Mouse (Mus musculus): ENCODE results near the gene Enpp7. TPM values are rescaled to one million over a fixed set of nuclear protein-coding genes. Genes with fewer than 3 reads are reported as not detected.

The Enpp7 gene
- polyA plus RNA-seq, 1 experiment from 2014 or later: not detected

DNA sequence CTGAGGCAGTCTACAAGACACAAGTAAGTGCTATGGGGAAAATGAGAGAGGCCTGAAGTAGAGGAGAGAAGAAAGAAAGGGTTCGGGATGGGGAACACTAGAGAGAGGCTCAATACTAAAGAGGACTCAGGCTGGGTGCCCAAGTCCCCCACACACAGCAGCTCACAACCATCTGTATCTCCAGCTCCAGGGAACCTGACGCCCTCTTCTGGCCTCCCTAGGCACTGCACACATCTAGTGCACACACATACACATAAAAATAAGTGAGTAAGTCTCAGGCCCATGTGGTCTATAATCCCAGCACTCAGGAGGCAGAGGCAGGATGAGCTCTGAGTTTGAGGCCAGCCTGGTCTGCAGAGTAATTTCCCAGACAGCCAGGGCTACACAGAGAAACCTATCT, 12.9 kb downstream of the Enpp7 start:
- no peaks in the 10 kb centered on the region for H3K9me3 ChIP-seq (ENCODE audit: control insufficient read depth, low read length)
- no peak overlapping the region for H3K9ac ChIP-seq (ENCODE audit: low read length)
- DNase-seq (ENCODE audit: low spot score) (no peak), ATAC-seq (ENCODE audit: insufficient read depth, low FRiP score, low TSS enrichment) (no peak)
- WGBS: 71% methylated on average over 2 of the region's 2 CpGs
- 0 out of 2 replicates have a peak, but pooled peaks cover 4% of the 10 kb centered on the region for H3K27me3 ChIP-seq (ENCODE audit: control insufficient read depth, insufficient read depth, low read length)
- H3K36me3 ChIP-seq (ENCODE audit: control insufficient read depth, insufficient read depth, low read length): no peaks in the 10 kb centered on the region
- no peak overlapping the region for H3K4me2 ChIP-seq (ENCODE audit: low read depth)
- H3K27ac ChIP-seq (ENCODE audit: low read depth, low read length): no peak overlapping the region
- H3K4me3 ChIP-seq (ENCODE audit: low read depth, low read length): no peak overlapping the region
- H3K4me1 ChIP-seq (ENCODE audit: control insufficient read depth, insufficient read depth, low read length): peaks cover 9% of the 10 kb centered on the region; the same call in 1 of the 2 replicates

- WGBS: 59% methylated on average over 4 of the region's 4 CpGs
- Histone ChIP-seq H3K4me3 (ENCODE audit: low read depth, low read length) (no peak overlapping the region), H3K9me3 (ENCODE audit: control insufficient read depth, low read length) (no peaks in the 10 kb centered on the region), H3K9ac (ENCODE audit: low read length) (no peak overlapping the region), H3K36me3 (ENCODE audit: control insufficient read depth, insufficient read depth, low read length) (no peaks in the 10 kb centered on the region), H3K27me3 (ENCODE audit: control insufficient read depth, insufficient read depth, low read length) (0 out of 2 replicates have a peak, but pooled peaks cover 4% of the 10 kb centered on the region), H3K4me1 (ENCODE audit: control insufficient read depth, insufficient read depth, low read length) (peaks cover 9% of the 10 kb centered on the region; the same call in 1 of the 2 replicates), H3K4me2 (ENCODE audit: low read depth) (no peak overlapping the region), H3K27ac (ENCODE audit: low read depth, low read length) (no peak overlapping the region)
- DNase-seq (ENCODE audit: low spot score) (no peak), ATAC-seq (ENCODE audit: insufficient read depth, low FRiP score, low TSS enrichment) (no peak)
Observed at GRCm38 (mm10) chr11:119001493-119002128, 13.6 kb downstream of the Enpp7 start.

- Histone ChIP-seq H3K27ac (ENCODE audit: low read depth, low read length) (no peak overlapping the region), H3K36me3 (ENCODE audit: control insufficient read depth, insufficient read depth, low read length) (no peaks in the 10 kb centered on the region), H3K27me3 (ENCODE audit: control insufficient read depth, insufficient read depth, low read length) (0 out of 2 replicates have a peak, but pooled peaks cover 4% of the 10 kb centered on the region), H3K9ac (ENCODE audit: low read length) (no peak overlapping the region), H3K4me3 (ENCODE audit: low read depth, low read length) (no peak overlapping the region), H3K4me1 (ENCODE audit: control insufficient read depth, insufficient read depth, low read length) (no peaks in the 10 kb centered on the region), H3K4me2 (ENCODE audit: low read depth) (no peak overlapping the region), H3K9me3 (ENCODE audit: control insufficient read depth, low read length) (no peaks in the 10 kb centered on the region)
- WGBS: 92% methylated on average over 10 of the region's 10 CpGs
- no peak for ATAC-seq (ENCODE audit: insufficient read depth, low FRiP score, low TSS enrichment)
- no peak for DNase-seq (ENCODE audit: low spot score)
Observed at GRCm38 (mm10) chr11:119005547-119006275, 17.7 kb downstream of the Enpp7 start.

GRCm38 (mm10) chr11:119006462-119006861, 18.5 kb downstream of the Enpp7 start:
- H3K27me3 ChIP-seq (ENCODE audit: control insufficient read depth, insufficient read depth, low read length): 0 out of 2 replicates have a peak, but pooled peaks cover under 1% of the 10 kb centered on the region
- no peak for DNase-seq (ENCODE audit: low spot score)
- WGBS: 79% methylated on average over 3 of the region's 3 CpGs

DNA sequence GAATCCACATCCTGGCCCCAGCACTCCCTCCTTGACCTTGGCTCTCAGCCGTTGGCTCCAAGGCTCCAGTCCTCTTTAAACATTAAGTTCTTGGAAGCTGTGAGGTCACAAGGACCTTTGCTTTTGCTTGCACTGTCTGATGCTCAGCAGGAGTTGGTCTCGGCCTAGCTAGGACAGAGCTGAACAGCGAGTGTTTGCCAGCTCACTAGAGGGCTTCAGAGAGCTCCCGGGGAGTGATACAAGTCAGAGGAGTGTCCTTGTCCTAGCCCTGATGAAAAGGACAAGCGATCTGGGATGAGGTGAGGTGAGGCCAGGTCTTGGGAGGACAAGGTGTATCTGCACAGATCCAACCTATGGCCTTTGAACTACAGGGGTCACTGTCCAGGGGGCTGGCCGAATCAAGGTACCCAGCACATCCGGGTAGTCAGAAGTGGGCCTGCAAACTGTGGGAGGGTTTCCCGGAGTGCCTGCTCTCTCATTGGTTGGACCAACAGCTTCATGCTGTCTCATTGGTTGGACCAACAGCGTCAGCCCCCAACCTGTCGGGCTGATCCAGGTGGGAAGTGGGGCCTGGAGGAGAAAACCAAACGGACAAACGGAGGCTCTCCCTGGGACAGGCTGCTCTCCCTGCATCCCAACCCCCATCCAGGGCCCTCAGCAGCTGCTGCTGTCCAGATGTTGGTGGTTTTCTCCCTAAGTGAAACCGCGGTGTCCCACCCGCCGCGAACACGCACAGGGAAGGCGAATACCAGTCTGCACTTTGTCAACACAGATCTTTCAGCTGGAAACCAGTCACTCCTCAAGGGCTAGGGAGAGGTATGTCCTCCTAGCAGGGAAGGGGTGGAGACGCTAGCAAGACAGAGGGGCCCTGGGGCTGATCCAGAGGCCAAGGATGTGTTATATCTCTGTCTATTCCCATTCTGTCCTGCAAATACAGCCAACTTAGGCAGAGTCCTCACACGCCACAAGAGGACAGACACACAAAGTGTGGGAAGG, 19.8 kb downstream of the Enpp7 start:
- Histone ChIP-seq H3K4me3 (ENCODE audit: low read depth, low read length) (peak overlapping the region; percentile 21; the same call in 1 of the 2 replicates), H3K27me3 (ENCODE audit: control insufficient read depth, insufficient read depth, low read length) (no peaks in the 10 kb centered on the region), H3K9ac (ENCODE audit: low read length) (0 out of 2 replicates have a peak overlapping the region, but pooled peaks have one; percentile 10), H3K4me2 (ENCODE audit: low read depth) (peak overlapping the region; percentile 25), H3K9me3 (ENCODE audit: control insufficient read depth, low read length) (no peaks in the 10 kb centered on the region), H3K4me1 (ENCODE audit: control insufficient read depth, insufficient read depth, low read length) (no peaks in the 10 kb centered on the region), H3K36me3 (ENCODE audit: control insufficient read depth, insufficient read depth, low read length) (no peaks in the 10 kb centered on the region), H3K27ac (ENCODE audit: low read depth, low read length) (no peak overlapping the region)
- DNase-seq (ENCODE audit: low spot score) (no peak), ATAC-seq (ENCODE audit: insufficient read depth, low FRiP score, low TSS enrichment) (no peak)
- WGBS: 18% methylated on average over 21 of the region's 21 CpGs

More at GRCm38 (mm10) chr11:119006462-119006861, 18.5 kb downstream of the Enpp7 start:
- ATAC-seq (ENCODE audit: insufficient read depth, low FRiP score, low TSS enrichment): no peak
- Histone ChIP-seq H3K27ac (ENCODE audit: low read depth, low read length) (no peak overlapping the region), H3K36me3 (ENCODE audit: control insufficient read depth, insufficient read depth, low read length) (no peaks in the 10 kb centered on the region), H3K9ac (ENCODE audit: low read length) (no peak overlapping the region), H3K4me3 (ENCODE audit: low read depth, low read length) (no peak overlapping the region), H3K4me2 (ENCODE audit: low read depth) (no peak overlapping the region), H3K4me1 (ENCODE audit: control insufficient read depth, insufficient read depth, low read length) (no peaks in the 10 kb centered on the region), H3K9me3 (ENCODE audit: control insufficient read depth, low read length) (no peaks in the 10 kb centered on the region)

DNA sequence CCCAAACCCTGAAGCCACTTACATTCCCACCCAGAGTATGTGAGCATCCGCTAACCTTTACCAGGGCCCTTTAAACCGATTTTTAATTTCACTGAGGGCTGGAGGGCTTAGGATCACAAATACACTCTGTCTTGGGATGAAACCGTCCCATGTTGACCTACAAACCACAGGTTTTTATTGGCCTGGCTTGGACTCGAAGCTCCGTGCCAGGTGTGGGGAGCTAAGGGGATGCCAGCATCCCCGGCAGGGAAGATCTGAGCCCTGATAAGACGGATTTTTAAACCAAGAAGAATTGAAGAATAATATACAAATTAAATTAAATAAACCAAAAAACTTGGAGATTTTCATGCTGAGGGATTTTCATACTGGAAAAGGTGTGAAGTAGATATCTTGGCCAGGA, 26.5 kb downstream of the Enpp7 start:
- no peak for ATAC-seq (ENCODE audit: insufficient read depth, low FRiP score, low TSS enrichment)

DNA sequence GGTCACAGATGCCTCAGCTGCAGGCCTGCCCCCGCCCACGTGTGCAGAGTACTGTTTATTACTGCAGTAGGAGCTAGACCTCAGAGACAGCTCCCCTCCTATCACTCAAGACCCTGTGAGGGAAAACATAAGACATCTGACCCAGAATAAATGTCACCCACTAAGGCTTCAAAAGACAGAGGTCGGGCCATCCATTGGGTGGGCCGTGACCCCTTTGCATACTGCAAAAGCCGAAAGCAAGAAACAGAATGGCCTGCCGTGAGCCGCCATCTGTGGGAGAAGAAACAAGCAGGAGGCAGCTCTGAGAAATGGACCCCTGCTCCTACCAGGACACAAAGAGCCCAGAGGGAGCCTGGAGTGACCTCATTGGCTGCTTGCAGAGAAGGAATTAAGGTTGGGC, 29.5 kb downstream of the Enpp7 start:
- WGBS: 26% methylated on average over 7 of the region's 7 CpGs
- no peaks in the 10 kb centered on the region for H3K36me3 ChIP-seq (ENCODE audit: control insufficient read depth, insufficient read depth, low read length)
- no peak overlapping the region for H3K9ac ChIP-seq (ENCODE audit: low read length)
- no peaks in the 10 kb centered on the region; the same call in 1 of the 2 replicates for H3K4me1 ChIP-seq (ENCODE audit: control insufficient read depth, insufficient read depth, low read length)
- H3K4me3 ChIP-seq (ENCODE audit: low read depth, low read length): no peak overlapping the region
- no peak overlapping the region for H3K27ac ChIP-seq (ENCODE audit: low read depth, low read length)
- H3K4me2 ChIP-seq (ENCODE audit: low read depth): no peak overlapping the region
- ATAC-seq (ENCODE audit: insufficient read depth, low FRiP score, low TSS enrichment): no peak
- H3K27me3 ChIP-seq (ENCODE audit: control insufficient read depth, insufficient read depth, low read length): no peaks in the 10 kb centered on the region
- no peak for DNase-seq (ENCODE audit: low spot score)
- H3K9me3 ChIP-seq (ENCODE audit: control insufficient read depth, low read length): no peaks in the 10 kb centered on the region

More for the DNA sequence above, 26.5 kb downstream of the Enpp7 start:
- 86% methylated on average over 7 of the region's 7 CpGs for WGBS
- no peak overlapping the region for H3K4me2 ChIP-seq (ENCODE audit: low read depth)
- H3K27me3 ChIP-seq (ENCODE audit: control insufficient read depth, insufficient read depth, low read length): no peaks in the 10 kb centered on the region
- no peak overlapping the region for H3K4me3 ChIP-seq (ENCODE audit: low read depth, low read length)
- H3K9me3 ChIP-seq (ENCODE audit: control insufficient read depth, low read length): no peaks in the 10 kb centered on the region
- H3K36me3 ChIP-seq (ENCODE audit: control insufficient read depth, insufficient read depth, low read length): no peaks in the 10 kb centered on the region
- H3K4me1 ChIP-seq (ENCODE audit: control insufficient read depth, insufficient read depth, low read length): no peaks in the 10 kb centered on the region
- no peak for DNase-seq (ENCODE audit: low spot score)
- no peak overlapping the region for H3K9ac ChIP-seq (ENCODE audit: low read length)
- H3K27ac ChIP-seq (ENCODE audit: low read depth, low read length): no peak overlapping the region

GRCm38 (mm10) chr11:119021180-119021579, 33.2 kb downstream of the Enpp7 start:
- Histone ChIP-seq H3K4me2 (ENCODE audit: low read depth) (no peak overlapping the region), H3K9ac (ENCODE audit: low read length) (no peak overlapping the region), H3K27me3 (ENCODE audit: control insufficient read depth, insufficient read depth, low read length) (no peaks in the 10 kb centered on the region), H3K36me3 (ENCODE audit: control insufficient read depth, insufficient read depth, low read length) (no peaks in the 10 kb centered on the region), H3K4me1 (ENCODE audit: control insufficient read depth, insufficient read depth, low read length) (peaks cover 25% of the 10 kb centered on the region), H3K9me3 (ENCODE audit: control insufficient read depth, low read length) (no peaks in the 10 kb centered on the region), H3K4me3 (ENCODE audit: low read depth, low read length) (no peak overlapping the region), H3K27ac (ENCODE audit: low read depth, low read length) (no peak overlapping the region)
- ATAC-seq (ENCODE audit: insufficient read depth, low FRiP score, low TSS enrichment): no peak
- DNase-seq (ENCODE audit: low spot score): no peak
- WGBS: 97% methylated on average over 7 of the region's 7 CpGs
